8 mouse cellular contexts compared by ENCODE assay signal in the genomic region with DNA sequence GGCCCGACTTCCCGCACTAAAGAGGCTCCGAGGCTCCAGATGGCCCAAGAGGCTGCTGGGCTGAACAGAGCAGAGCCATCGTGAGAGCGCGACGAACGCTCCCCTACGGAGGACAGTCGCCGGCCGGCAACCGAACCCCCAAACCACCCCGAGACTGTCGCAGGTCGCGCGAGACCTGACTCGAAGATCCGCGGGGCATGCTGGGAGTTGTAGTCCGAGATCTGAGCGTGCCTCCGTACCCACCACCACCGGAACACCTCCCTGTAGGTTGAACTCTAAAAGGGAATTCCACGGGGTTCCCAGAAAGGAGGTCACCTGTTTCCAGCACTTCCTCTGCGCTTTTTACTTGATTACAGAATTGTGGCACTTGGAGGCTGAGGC. TPM values are rescaled to one million over a fixed set of nuclear protein-coding genes. Genes with fewer than 3 reads are reported as not detected.
DNase-seq lines count a peak whose midpoint lies in the region; ATAC-seq lines count a peak whose summit lies in the region.

Gene 4833439L19Rik (minus strand): TSS at position 235 of the 381 bp plus-strand sequence.

- peak within 1 kb of the TSS; percentile 95 for H3K4me3 ChIP-seq in hindbrain, embryonic 16.5 days (ENCODE audit: low read length)
- H3K4me3 ChIP-seq in macrophage (ENCODE audit: inconsistent target), result peak within 1 kb of the TSS; percentile 87

- peak within 1 kb of the TSS; percentile 86 for H3K27ac ChIP-seq in hindbrain, embryonic 16.5 days (ENCODE audit: low read depth, low read length)
- no peak within 1 kb of the TSS for H3K27ac ChIP-seq in macrophage

- H3K4me1 ChIP-seq in hindbrain, embryonic 16.5 days (ENCODE audit: control insufficient read depth, insufficient read depth, low read depth, low read length), result peaks cover 13% of the 10 kb centered on the region

- H3K36me3 ChIP-seq in hindbrain, embryonic 16.5 days (ENCODE audit: control insufficient read depth, insufficient read depth, low read length), result peaks cover 16% of the 10 kb centered on the region; the same call in 1 of the 2 replicates
- H3K36me3 ChIP-seq in macrophage (ENCODE audit: inconsistent target), result peaks cover 23% of the 10 kb centered on the region

- H3K4me2 ChIP-seq in hindbrain, embryonic 16.5 days (ENCODE audit: low read length), result peak within 1 kb of the TSS; percentile 81

- no peaks in the 10 kb centered on the region for H3K27me3 ChIP-seq in hindbrain, embryonic 16.5 days (replicated peaks; ENCODE audit: control insufficient read depth, insufficient read depth, low read length)

- H3K79me2 ChIP-seq in macrophage (ENCODE audit: inconsistent target), result peaks cover 43% of the 10 kb centered on the region

- ATAC-seq in hindbrain, embryonic 16.5 days, result peak; percentile 97

- WGBS in hindbrain, embryonic 16.5 days, result under 1% methylated on average over 27 of the region's 27 CpGs
- under 1% methylated on average over 15 of the region's 27 CpGs for WGBS in macrophage (ENCODE audit: missing documents)

- no peaks in the 10 kb centered on the region for H3K9me3 ChIP-seq in hindbrain, embryonic 16.5 days (ENCODE audit: control insufficient read depth, low read length)

- peak within 1 kb of the TSS; percentile 97 for H3K9ac ChIP-seq in hindbrain, embryonic 16.5 days (ENCODE audit: low read depth, low read length)

- DNase-seq in T-cell, adult 2 months (ENCODE audit: low spot score), result peak; percentile 93
- DNase-seq in cerebellum, postnatal 36 days, result peak; percentile 94 to 95
- DNase-seq in gastrocnemius, adult 18-20 months (ENCODE audit: low spot score), result peak; percentile 96
- DNase-seq in left cerebral cortex, adult 18-20 months (ENCODE audit: low spot score in 2 of 2), result peak; percentile 95
- DNase-seq in right cerebral cortex, adult 18-20 months, result peak; percentile 95
- DNase-seq in urinary bladder, postnatal 10 days (ENCODE audit: low spot score), result peak; percentile 86

RNA-seq across cellular contexts. Expression of gene 4833439L19Rik, which starts in this region (rescaled TPM):
- total RNA-seq in gastrocnemius, adult 18-20 months (2021), result 100 to 1,000 TPM; 203 to 215 TPM
- polyA plus RNA-seq in hindbrain, embryonic 16.5 days (2015; fragmentation: Nextera tagmentation; extraction: Ambion mirVana), result 268 and 272 TPM in 2 replicates
- 100 to 1,000 TPM; 135 to 137 TPM for total RNA-seq in left cerebral cortex, adult 18-20 months (2021)
- total RNA-seq in macrophage (2018; cell fraction: chromatin; rRNA removed), result 10 to 100 TPM; 10.8 to 38.6 (median 24.2) TPM
- 10 to 100 TPM; 48.2 to 68.8 (median 56.5) TPM for total RNA-seq in macrophage (2018; cell fraction: cytosol; rRNA removed)
- 10 to 100 TPM; 11.3 to 48.6 (median 29.6) TPM for total RNA-seq in macrophage (2018; cell fraction: nucleus; rRNA removed)
- polyA plus RNA-seq in macrophage (2018), result 57.4 to 59.9 TPM (median 57.6 TPM) in 3 replicates
